Mouse (Mus musculus) heart, postnatal 36 days (tissue): ENCODE results near the gene Slc4a3. TPM values are rescaled to one million over a fixed set of nuclear protein-coding genes. Genes with fewer than 3 reads are reported as not detected.

Source experiments
- DNase-seq, 2 experiments: peaks; one replicate each; pipeline ENCODE4 v3.0.0; 2021 to 2022
- intact Hi-C: fragments of 180-260 bp; cut with DNase I; formaldehyde crosslinking; loops from one replicate; pipeline ENCODE4 v1.15.1; 2025
- total RNA-seq, 2 experiments: library from RNA; stranded (reverse); gene quantifications; 2 replicates each; pipeline ENCODE4 v1.2.3; 2021

The Slc4a3 gene
- 100 to 1,000 TPM; 233 to 249 TPM for total RNA-seq

- intact Hi-C loops, result no loop called here
- DNase-seq, result peak; percentile 59 to 75
Measured at GRCm38 (mm10) chr1:75545965-75546956, at the start of gene Slc4a3. Slc4a3 (plus strand) TSS chr1:75546266.

- DNase-seq, result no peak
- intact Hi-C loops, result no loop called here
Measured at GRCm38 (mm10) chr1:75498897-75499296, 47.2 kb upstream of the Slc4a3 start.

- intact Hi-C loops, result no loop called here
- no peak for DNase-seq
Measured at GRCm38 (mm10) chr1:75499441-75499840, 46.6 kb upstream of the Slc4a3 start.

DNA sequence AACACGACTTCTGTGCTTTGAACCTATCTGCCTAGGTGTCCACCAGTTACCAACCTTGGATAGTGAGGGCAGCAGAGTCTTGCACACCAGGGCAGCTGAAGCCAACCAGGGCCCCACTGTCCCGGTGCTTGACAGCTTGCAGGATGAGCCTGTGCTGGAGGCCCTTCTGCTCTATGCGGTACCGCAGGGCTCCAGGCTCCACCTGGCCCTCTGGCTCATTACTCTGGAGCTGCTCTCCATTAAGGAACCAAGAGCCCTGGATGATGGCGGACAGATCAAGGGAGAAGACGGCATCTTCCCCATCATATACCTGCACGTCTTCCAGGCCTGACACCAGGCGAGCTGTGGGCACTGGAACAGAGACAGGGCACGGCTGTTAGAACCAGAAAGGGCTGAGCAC, 44.2 kb upstream of the Slc4a3 start:
- intact Hi-C loops, result no loop called here
- DNase-seq, result no peak

DNA sequence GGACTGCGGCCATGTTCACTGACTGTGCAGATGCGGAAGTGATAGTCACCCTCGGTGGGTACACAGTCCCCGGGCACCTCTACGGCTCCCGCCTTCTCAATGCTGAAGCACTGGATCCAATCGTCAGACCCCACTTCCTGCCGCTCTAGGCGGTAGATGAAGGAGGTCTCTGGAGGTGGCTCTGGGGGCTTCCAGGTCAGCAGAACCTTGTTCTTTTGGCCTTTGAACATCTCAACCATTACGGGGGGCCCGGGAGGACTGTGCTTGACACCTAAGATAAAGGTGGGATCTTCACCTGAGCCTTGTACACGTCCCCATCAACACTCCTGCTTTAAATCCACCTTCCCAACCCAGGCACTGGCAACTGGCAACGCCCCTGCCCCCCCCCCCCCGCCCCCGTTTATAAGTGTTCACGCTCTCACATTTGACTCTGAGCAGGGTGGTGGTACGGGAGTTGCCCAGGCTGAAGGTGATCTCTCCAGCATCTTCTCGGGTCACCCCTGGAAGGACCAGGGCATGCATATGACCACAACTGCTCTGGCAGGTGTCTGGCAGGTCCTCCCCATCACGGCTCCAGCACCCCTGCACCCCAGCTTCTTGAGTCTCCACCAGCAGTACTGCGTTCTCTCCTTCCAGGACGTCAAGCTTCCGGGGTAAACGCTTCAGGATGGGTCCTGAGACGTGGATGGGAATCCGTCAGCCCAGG, 43.0 kb upstream of the Slc4a3 start:
- no peak for DNase-seq
- intact Hi-C loops, result no loop called here

DNA sequence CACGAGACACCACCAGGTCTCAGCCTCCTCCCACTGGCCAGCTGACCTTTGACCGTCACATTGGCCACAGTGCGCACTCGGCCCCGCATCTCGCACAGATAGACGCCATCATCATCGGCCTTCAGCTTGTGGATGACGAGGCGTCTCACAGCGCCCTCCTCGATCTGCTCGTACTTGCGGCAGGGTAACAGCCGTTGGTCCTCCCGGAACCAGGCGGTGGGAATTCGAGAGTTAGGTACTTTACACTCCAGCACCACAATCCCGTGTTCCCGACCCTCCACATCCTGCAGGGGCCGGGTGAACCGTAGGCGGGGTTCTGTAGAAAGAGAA, 42.5 kb upstream of the Slc4a3 start:
- intact Hi-C loops, result no loop called here

GRCm38 (mm10) chr1:75504256-75505045, 41.6 kb upstream of the Slc4a3 start:
- intact Hi-C loops, result loop anchor here (2.0 kb wide), 3 partner anchors 24 to 92 kb away; no protein-coding TSS in a partner anchor
- no peak for DNase-seq

More for the DNA sequence above, 42.5 kb upstream of the Slc4a3 start:
- DNase-seq, result no peak

- DNase-seq, result peak; percentile 71 to 75
- intact Hi-C loops, result loop anchor here (2.0 kb wide), 3 partner anchors 25 to 91 kb away; no protein-coding TSS in a partner anchor
Measured at GRCm38 (mm10) chr1:75505159-75505955, 40.7 kb upstream of the Slc4a3 start.

DNA sequence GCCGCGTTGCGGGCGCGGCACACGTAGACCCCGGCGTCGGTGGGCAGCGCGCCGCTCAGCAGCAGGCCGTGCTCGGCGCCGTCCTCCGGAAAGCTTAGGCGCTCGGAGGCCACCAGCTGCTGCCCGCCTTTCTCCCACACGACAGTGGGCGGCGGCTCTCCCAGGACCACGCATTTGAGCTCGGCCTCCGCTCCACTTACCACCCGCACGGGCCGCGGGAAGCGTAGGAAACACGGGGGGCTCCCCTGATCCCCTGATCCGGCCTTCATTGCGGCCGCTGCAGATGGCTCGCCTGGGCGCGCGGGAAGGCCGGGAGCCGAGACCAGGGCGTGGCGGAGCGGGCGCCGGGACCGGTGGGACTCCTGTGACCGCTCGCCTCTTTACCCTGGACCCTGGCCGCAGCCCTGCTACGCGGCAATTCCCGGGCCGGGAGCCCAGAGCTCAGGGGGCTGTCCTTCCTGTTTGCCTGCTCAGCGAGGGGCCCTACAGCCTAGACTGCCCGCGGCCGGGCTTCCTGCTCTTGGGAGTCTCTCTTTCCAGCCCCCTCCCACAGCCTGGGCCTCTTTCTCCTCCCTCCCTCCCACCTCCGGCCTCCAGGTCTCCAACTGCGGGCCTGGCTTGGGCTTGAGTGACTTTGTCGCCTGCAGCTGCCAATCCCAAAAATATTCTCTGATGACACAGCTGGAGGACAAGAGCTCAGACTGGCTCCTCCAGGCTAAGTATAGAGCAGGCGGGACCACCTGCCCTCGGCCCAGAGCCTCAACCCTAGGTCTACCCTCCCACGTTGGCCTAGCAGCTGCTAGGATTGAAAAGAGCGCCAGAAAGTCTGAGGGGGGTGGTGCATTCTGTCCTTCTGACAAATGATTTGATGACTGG, 39.9 kb upstream of the Slc4a3 start, which contains the start of gene Obsl1:
Obsl1 (minus strand) TSS at position 497 of the 876 bp plus-strand sequence.
- peak; percentile 70 to 78 for DNase-seq
- intact Hi-C loops, result loop anchor here (2.0 kb wide), 4 partner anchors 25 to 91 kb away; no protein-coding TSS in a partner anchor

GRCm38 (mm10) chr1:75507006-75507405, 39.1 kb upstream of the Slc4a3 start, which contains the start of gene Inha:
Inha (plus strand) TSS chr1:75507077.
- intact Hi-C loops, result loop anchor here (2.0 kb wide), 1 partner anchor 42 kb away; no protein-coding TSS in a partner anchor
- DNase-seq, result no peak

DNA sequence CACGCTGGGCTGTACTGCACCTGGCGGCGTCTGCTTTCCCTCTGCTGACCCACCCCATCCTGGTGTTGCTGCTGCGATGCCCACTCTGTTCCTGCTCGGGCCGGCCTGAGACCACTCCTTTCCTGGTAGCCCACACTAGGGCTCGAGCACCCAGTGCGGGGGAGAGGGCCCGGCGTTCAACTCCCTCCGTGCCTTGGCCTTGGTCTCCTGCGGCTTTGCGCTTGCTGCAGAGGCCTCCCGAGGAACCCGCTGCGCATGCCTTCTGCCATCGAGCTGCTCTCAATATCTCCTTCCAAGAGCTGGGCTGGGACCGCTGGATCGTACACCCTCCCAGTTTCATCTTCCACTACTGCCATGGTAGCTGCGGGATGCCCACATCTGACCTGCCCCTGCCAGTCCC, 36.5 kb upstream of the Slc4a3 start:
- no peak for DNase-seq
- intact Hi-C loops, result no loop called here

DNA sequence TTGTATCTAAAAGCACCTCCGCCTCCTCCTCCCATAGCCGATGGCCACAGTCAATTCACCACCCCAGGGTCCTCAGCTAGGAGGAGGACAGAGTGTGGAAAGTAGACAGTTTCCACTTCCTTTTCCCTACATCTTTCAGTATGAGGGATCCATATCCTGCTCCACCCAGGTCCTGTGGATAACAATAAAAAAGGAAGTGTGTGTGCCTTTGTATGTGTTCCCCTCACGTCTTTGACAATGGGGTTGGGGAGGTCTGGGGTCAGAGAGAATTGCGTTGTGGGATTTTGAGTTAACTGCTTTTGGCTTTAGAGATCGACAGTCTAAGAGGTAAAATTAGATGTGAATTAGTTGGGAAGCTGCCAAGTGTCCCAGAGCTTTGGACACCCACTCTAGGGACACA, 35.9 kb upstream of the Slc4a3 start:
- no peak for DNase-seq
- intact Hi-C loops, result no loop called here

- intact Hi-C loops, result no loop called here
Measured at GRCm38 (mm10) chr1:75511437-75512210, 34.4 kb upstream of the Slc4a3 start.

DNA sequence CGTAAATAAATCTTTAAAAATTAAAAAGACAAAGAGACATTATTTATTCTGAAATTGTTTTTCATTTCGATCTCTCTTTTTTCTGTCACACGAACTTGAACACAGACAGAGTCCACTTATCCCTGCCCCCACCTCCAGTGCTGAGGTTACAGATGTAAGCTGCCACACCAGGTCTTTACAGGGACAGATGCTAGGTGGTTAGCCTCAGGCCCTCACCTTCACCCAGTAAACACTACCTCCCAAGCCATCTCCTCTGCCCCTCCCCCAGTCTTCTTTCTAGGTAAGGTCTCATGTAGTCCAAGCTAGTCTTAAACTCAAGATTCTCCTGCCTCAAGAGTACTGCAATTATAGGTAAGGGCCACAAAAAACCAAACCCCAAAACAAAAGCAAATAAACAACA, 33.5 kb upstream of the Slc4a3 start:
- intact Hi-C loops, result no loop called here
- DNase-seq, result no peak

More at GRCm38 (mm10) chr1:75511437-75512210, 34.4 kb upstream of the Slc4a3 start:
- DNase-seq, result no peak

GRCm38 (mm10) chr1:75516703-75517380, 29.2 kb upstream of the Slc4a3 start:
- no peak for DNase-seq
- intact Hi-C loops, result no loop called here

DNA sequence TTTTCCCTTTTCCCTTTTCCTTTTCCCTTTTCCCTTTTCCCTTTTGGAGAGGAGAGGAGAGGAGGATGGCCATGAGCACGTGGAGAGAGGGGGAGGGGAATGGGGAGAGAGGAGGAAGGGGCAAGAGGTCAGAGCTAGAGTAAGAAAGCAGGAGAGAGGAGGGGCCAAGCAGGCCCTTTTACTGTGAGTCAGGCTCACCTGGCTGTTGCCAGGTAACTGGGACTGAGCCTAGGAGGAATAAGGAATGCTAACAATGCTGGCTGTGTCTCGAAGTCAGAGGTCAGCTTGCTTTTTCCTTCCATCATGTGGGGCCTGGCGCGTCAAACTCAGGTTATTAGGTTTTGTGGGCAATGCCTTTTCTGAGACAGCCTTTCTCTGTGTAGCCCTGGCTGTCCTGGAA, 28.1 kb upstream of the Slc4a3 start:
- intact Hi-C loops, result no loop called here
- no peak for DNase-seq

DNA sequence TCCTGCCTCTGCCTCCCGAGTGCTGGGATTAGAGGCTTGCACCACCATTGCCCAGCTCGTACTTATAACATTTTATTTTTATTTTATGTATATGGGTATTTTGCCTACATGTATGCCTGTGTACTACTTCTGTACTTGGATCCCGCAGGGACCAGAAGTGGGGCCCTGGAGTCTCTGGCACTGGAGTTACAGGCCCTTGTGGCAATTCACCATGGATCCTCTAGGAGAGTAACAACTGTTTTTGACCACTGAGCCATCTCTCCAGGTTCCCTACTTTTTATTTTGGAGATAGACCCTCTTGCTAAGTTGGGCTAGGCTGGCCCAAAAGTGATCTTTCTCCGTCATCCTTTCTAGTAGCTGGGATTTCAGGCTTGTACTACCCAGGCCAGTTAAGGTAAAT, 27.6 kb upstream of the Slc4a3 start:
- intact Hi-C loops, result no loop called here
- no peak for DNase-seq
